Mouse (Mus musculus): Measurements from ENCODE around the gene Dhx57. TPM values are rescaled to one million over a fixed set of nuclear protein-coding genes. Genes with fewer than 3 reads are reported as not detected.
"Not testable (repeated sequence)": the region's sequence is repeated elsewhere in the genome, so short reads cannot be mapped to it uniquely, and the experiment has no call there.

The Dhx57 gene
- total RNA-seq, 2 experiments from 2014 or later = 34.4 to 34.7 TPM

- DNase-seq (ENCODE audit: low spot score in 2 of 2) = no peak
These were observed 35.1 kb downstream of the Dhx57 start for GRCm38 (mm10) chr17:80255208-80255607.

DNA sequence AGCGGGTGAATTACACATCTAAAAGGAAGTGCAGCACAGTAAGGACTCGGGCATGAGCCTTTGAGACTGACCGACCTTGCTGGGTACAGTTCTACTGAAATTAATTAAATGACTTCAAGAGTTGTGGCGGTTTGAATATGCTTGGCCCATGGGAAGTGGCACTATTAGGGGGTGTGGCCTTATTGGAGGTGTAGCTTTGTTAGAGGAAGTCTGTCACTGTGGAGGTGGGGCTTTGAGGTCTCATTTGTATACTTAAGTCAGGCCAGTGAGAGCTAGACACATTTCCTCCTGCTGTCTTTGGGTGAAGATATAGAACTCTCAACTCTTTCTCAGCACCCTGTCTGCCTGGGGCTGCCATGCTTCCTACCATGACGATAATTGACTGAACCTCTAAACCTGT, 35.9 kb downstream of the Dhx57 start:
- no peak for DNase-seq (ENCODE audit: low spot score in 2 of 2)

DNA sequence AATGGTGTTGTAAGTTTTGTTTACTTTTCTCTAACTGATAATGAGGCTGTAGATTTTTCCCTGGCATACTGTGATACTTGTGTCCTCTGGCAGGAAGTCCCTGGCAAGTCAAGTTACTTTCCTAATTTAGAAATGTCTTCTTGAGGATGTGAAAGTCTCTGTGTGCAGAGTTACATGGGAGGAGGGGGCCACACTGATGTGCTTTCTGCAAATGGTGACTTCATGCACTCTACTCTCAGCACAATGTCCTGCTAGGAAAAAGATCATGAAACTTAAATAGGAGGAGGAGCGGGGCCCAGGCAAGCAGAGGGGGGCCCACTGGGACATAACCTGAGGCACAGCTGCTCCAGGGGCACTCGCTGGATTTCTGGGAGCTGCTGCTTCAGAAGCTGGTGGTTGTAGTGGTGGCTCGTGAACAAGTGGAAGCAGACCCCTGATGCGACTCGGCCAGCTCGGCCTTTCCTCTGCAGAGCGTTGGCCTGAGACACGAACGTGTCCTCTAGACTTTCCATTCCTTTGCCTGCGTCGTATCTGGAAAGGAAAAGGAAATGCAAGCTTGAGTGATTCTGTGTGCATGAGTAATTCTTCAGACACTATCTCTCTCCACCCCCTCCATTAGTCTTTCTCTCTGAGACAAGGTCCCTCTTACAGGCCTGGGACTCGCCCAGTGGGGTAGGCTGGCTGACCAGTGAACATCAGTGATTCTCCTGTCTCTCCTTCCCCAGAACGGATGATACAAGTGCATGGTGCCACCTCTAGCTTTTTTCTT, 37.3 kb downstream of the Dhx57 start:
- no peak for DNase-seq (ENCODE audit: low spot score in 2 of 2)

GRCm38 (mm10) chr17:80243116-80243515, 47.2 kb downstream of the Dhx57 start:
- DNase-seq (ENCODE audit: low spot score in 2 of 2) = no peak

DNA sequence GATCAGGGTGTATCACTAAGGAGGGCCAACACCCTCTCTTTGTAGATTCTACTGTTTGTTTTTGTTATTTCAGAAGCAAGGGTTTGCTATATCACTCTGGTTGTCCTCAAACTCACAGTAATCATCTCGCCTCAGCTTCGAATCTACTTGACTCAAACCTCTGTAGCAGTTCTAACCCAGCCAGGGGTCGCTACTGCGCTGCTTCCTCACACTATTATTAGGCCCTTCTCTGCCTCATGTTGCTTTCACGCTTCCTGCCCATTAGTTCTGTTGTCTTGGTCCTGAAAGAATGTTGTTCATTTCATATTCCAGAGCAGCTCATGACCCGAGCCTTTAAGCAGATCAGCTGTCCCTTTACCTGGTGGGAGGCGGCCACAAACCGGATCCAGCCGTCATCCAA, 48.7 kb downstream of the Dhx57 start:
- DNase-seq (ENCODE audit: low spot score in 2 of 2) = no peak

GRCm38 (mm10) chr17:80237475-80237874, 52.8 kb downstream of the Dhx57 start:
- no peak for DNase-seq (ENCODE audit: low spot score in 2 of 2)

DNA sequence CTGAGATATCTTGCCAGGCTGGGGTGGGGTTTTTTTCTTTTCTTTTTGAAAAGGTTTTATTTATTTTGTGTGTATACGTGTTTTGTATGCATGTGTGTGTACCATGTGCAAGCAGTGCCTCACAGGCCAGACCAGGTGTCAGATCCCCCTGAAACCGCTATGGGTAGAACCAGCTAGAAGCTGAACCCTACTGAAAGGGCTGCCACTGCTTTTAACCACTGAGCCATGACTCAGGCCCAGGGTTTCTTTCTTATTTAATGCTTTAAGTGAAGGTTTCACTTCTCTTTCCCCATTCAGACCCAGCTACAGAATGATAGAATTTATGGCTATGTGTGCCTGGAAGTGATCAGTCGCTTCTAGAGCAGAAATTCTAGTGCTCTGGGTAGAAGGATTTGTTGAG, 53.5 kb downstream of the Dhx57 start:
- no peak for DNase-seq (ENCODE audit: low spot score in 2 of 2)

GRCm38 (mm10) chr17:80235477-80235876, 54.8 kb downstream of the Dhx57 start:
- peak in 1 of 2 experiments; percentile 16 for DNase-seq (ENCODE audit: low spot score in 2 of 2)

GRCm38 (mm10) chr17:80234376-80234775, 55.9 kb downstream of the Dhx57 start:
- no peak for DNase-seq (ENCODE audit: low spot score in 2 of 2)

DNA sequence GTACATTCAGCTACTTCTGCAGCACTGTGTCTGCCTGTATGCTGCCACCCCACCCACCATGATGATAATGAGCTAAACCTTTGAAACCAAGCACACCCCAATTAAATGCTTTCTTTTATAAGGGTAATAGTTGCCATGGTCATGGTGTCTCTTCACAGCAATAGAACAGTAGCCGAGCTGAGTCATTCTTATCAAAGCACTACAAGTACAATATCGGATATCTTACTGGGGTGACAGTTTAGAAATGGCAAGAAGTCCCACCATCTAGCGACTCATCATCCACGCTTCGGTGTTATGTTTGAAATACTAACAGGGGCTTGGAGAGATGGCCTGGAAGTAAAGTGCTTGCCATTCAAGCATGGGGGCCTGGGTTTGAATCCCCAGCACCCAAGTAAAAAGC, 56.4 kb downstream of the Dhx57 start:
- no peak for DNase-seq (ENCODE audit: low spot score in 2 of 2)

DNA sequence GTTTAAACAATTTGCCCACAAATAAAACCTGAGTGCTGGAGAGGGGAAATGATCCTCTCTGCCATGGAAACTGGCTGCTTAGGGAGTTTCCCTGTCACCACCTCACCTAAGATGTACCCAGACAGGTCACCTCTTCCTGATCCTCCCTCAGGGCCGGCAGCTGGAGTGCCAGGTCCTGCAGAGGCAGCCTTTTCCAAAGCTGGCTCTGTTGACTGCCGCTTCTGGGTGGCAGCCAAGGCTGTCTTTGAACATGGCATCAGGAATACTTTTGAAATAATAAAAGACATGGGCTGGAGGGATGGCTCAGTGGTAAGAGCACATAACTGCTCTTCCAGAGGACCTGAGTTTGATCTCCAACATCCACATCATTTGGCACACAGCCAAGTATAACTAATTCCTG, 60.9 kb downstream of the Dhx57 start:
- DNase-seq (ENCODE audit: low spot score in 2 of 2) = no peak

GRCm38 (mm10) chr17:80225142-80225541, 65.1 kb downstream of the Dhx57 start:
- not testable (repeated sequence) for DNase-seq (ENCODE audit: low spot score in 2 of 2)

GRCm38 (mm10) chr17:80224326-80225116, 65.8 kb downstream of the Dhx57 start, which contains the start of gene Gemin6:
Gene Gemin6 (plus strand): TSS chr17:80224441.
- DNase-seq (ENCODE audit: low spot score in 2 of 2) = peak; percentile 83 to 94

DNA sequence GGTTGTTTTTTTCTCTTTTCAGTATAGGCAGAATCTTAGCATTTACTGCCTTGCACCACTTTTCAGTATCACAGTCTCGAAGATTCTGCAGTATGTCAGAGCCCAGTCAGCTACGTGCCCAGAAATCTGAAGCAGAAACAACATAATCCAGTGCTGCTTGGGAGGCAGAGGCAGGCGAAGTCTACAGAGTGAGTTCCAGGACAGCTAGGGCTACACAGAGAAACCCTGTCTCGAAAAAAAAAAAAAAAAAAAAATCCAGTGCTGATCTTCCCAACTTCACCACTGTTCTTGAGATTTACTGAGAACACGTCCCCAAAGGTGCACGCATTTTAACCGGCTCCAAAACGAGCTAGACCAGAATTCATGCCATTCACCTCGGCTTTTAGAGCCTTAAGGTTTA, 66.4 kb downstream of the Dhx57 start:
- no peak for DNase-seq (ENCODE audit: low spot score in 2 of 2)

GRCm38 (mm10) chr17:80221890-80222628, 68.2 kb downstream of the Dhx57 start:
- no peak for DNase-seq (ENCODE audit: low spot score in 2 of 2)

DNA sequence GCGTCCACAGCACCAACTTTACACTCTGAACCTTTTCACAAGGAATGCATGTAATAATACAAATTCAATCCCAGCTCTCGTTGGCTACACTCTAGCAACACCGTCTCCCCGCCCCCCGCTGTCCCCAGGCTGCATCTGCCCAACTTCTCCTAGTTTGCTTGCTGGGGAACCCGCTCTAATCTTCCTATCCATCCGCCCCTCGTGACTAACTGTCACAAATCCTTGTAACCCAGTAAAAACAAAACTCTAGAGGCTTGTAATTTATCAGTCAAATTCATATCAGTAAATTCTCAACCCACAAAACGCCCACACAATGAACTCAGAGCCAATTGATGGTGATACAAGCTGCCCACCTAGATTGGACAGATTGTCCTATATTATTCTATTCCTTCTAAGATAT, 69.1 kb downstream of the Dhx57 start:
- DNase-seq (ENCODE audit: low spot score in 2 of 2) = peak in 1 of 2 experiments; percentile 32

DNA sequence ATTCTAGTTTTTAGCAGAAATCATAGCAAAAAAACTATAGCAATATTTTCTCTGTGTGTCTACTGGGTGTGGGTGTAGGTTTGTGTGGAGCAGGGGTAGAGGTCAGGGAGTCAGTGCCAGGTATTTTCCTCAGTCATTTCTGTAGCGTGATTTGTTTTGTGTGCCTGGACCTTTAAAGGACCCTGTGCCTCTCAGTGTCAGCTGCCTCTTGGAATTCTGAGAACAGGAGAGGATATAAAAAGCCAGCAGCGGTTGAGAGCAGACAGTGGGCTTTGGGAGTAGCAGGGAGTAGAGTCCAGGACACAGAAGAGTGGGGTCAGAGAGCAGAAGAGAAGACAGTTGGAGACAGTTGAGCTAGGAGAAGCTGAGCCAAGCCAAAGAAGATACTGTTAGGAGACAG, 70.1 kb downstream of the Dhx57 start:
- no peak for DNase-seq (ENCODE audit: low spot score in 2 of 2)

- not testable (repeated sequence) for DNase-seq (ENCODE audit: low spot score in 2 of 2)
These were observed 76.3 kb downstream of the Dhx57 start for GRCm38 (mm10) chr17:80213998-80214397.

DNA sequence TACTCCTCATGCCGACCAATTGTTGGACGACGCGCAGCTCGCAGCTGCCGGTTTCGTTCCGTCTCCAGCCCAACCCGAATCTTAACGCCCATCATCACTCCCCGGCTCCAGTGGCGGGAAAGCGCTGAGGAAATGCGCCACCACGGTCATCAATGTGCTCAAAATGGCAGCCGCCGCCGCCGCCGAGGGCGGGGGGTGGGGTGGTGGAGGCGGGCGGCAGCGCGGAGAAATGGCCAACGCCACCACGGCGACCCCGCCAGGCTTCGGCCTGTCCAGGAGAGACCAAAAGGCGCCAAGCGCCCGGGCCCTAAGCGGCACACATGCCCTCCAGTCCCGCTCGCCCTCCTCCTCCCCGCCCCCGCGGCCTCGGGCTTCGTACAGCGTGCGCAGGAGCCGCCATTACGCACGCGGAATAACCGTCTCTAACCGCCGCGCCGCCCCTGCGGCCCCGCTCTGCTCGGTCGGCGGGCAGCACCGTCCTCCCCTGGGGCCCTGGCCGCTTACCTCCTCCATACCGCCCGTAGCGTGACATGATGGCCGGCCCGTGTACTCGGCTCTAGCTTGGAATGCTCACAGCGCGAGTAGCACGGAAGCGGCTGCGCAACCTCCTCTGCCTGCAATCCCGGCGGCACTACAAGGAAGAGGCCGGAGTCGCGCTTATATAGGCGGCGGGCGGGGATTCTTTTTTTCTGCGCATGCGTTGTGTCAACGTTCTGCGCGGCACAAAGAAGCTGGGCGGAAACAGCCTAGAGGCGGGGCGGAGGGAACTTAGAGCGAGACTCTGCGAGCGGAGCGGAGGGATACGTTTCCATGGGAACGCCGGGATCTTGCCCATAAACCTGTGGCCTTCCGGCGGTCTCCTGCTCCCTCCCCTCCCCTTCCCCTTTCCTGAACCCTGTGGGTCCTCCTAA, 83.3 kb downstream of the Dhx57 start, which contains the start of the genes Srsf7 and Ttc39d:
Srsf7 (minus strand) TSS at position 637 of the 911 bp plus-strand sequence.
Ttc39d (plus strand) TSS at position 790 of the 911 bp plus-strand sequence.
- peak; percentile 97 to 99 for DNase-seq (ENCODE audit: low spot score in 2 of 2)

GRCm38 (mm10) chr17:80206301-80206670, 84.0 kb downstream of the Dhx57 start:
- DNase-seq (ENCODE audit: low spot score in 2 of 2) = peak in 1 of 2 experiments; percentile 53
